Mouse (Mus musculus): Measurements from ENCODE around the gene Begain. TPM values are rescaled to one million over a fixed set of nuclear protein-coding genes. Genes with fewer than 3 reads are reported as not detected.

The Begain gene
- polyA plus RNA-seq, 1 experiment from 2014 or later = 16.8 TPM

Other genes with a start within 250 kb of the Begain start
- gene Slc25a29, start 232.3 kb downstream of the Begain start, polyA plus RNA-seq (2015; fragmentation: Nextera tagmentation; extraction: Ambion mirVana) = 11.3 and 11.7 TPM in 2 replicates
- gene Slc25a47, start 232.2 kb downstream of the Begain start, polyA plus RNA-seq (2015; fragmentation: Nextera tagmentation; extraction: Ambion mirVana) = 11.6 and 12.0 TPM in 2 replicates
- gene Wdr25, start 174.6 kb downstream of the Begain start, polyA plus RNA-seq (2015; fragmentation: Nextera tagmentation; extraction: Ambion mirVana) = 7.1 and 9.9 TPM in 2 replicates
- gene Wars, start 174.0 kb downstream of the Begain start, polyA plus RNA-seq (2015; fragmentation: Nextera tagmentation; extraction: Ambion mirVana) = 62.9 and 65.8 TPM in 2 replicates

Data from embryonic facial prominence, embryonic 15.5 days (tissue).